Mouse (Mus musculus): ENCODE measurements around the gene Stk38.

Gene Stk38

GRCm38 (mm10) chr17:28926866-28927635 is 80.7 kb downstream of the Stk38 start:
- no peak for DNase-seq (ENCODE audit: low read depth, low spot score)

GRCm38 (mm10) chr17:28926380-28926779 is 81.4 kb downstream of the Stk38 start:
- DNase-seq (ENCODE audit: low read depth, low spot score), result peak; percentile 40

DNA sequence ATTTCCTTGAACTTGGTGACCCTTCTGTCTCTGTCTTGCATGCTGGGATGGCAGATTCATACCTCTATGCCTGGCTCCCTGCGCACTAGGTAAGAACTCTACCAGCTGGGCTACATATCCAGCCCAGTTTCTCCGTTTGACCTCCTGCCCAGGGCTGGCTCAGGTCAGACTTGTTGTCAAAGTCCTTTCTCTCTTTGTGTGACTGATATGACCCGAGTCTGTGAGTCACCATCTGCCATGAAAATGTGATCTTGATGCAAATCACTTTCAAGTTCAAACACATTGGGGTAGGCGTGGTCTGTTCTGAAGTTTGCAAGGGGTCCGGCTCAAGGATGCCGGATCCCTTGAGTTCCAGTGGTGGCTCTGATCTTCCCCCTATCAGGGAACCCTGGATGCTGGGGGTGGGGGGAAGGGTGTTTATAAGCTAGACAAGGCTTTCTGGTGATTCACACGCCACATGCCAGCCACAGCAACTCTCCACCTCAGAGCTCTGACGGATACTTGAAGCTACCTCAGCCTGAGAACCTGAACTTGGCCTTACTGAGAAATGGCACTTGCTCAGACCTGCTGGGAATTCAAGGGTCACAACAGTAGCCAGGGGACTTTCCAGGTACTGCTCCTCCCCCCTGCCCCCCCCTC is 82.7 kb downstream of the Stk38 start:
- DNase-seq (ENCODE audit: low read depth, low spot score), result no peak

DNA sequence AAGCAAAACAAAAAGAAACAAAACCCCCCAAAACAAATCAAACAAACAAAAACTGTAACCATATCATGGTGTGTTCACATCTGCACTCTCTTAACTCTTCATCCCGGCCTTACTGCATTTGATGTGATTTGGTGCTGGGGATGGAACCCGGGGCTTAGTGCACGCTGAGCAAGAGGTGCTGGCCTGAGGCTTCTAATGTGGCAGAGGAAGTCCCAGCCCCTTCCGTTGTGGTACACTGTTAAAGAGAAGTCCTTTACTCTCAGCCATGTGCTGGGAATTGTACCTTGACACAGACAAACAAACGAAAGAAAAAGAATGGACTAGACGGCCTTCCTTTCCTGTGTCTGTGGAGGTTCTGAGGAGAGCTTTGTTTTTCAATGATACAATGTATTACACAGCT is 85.7 kb downstream of the Stk38 start:
- DNase-seq (ENCODE audit: low read depth, low spot score), result no peak

- no peak for DNase-seq (ENCODE audit: low read depth, low spot score)
These were observed 86.7 kb downstream of the Stk38 start for GRCm38 (mm10) chr17:28921086-28921485.

All from brain, embryonic 18.5 days (tissue).